Mouse (Mus musculus): Measurements from ENCODE around the gene Trip12.

GRCm38 (mm10) chr1:84868841-84869240 is 28.5 kb upstream of the Trip12 start:
- TF ChIP-seq POLR2A (IDR thresholded peaks at IDR 0.05; ENCODE audit: borderline replicate concordance, control insufficient read depth, low read depth, low read length) (no peak), CTCF (IDR thresholded peaks at IDR 0.05; ENCODE audit: control insufficient read depth, insufficient read depth, low read length) (no peak)
